Mouse (Mus musculus) embryonic fibroblast, embryonic 13.5 days (primary cell): ENCODE results near the gene Ttyh2. TPM values are rescaled to one million over a fixed set of nuclear protein-coding genes. Genes with fewer than 3 reads are reported as not detected.

Experiments
- H3K27ac ChIP-seq: 2 replicates; pipeline ENCODE4 v1.5.1; 2012; ENCODE audit warnings: low read length, control low read depth, inconsistent platforms; ENCODE audit not compliant: insufficient read depth
- H3K4me1 ChIP-seq: 2 replicates; pipeline ENCODE4 v1.6.1; 2011; ENCODE audit warnings: low read length; ENCODE audit not compliant: control insufficient read depth, insufficient read depth
- H3K4me3 ChIP-seq: 2 replicates; pipeline ENCODE4 v1.5.1; 2011; ENCODE audit warnings: mild to moderate bottlenecking, control low read depth, low read length; ENCODE audit not compliant: insufficient read depth
- CTCF ChIP-seq: IDR thresholded peaks from 2 replicates; pipeline ENCODE4 v1.5.1; 2011; ENCODE audit warnings: mild to moderate bottlenecking, control low read depth, low read length, moderate library complexity, borderline replicate concordance; ENCODE audit not compliant: insufficient read depth
- POLR2A ChIP-seq: IDR thresholded peaks from 2 replicates; pipeline ENCODE4 v1.6.1; 2011; ENCODE audit warnings: low read depth, mild to moderate bottlenecking, control low read depth, low read length, moderate library complexity
- polyA plus RNA-seq: library from polyadenylated mRNA; stranded (reverse); fragments of >200 nt; gene quantifications from 2 replicates; pipeline ENCODE4 v1.2.4, GENCODE M21; 2011; ENCODE audit warnings: low read depth; ENCODE audit not compliant: missing spikeins, insufficient read length

The Ttyh2 gene
- polyA plus RNA-seq, result 26.9 and 28.0 TPM in 2 replicates

DNA sequence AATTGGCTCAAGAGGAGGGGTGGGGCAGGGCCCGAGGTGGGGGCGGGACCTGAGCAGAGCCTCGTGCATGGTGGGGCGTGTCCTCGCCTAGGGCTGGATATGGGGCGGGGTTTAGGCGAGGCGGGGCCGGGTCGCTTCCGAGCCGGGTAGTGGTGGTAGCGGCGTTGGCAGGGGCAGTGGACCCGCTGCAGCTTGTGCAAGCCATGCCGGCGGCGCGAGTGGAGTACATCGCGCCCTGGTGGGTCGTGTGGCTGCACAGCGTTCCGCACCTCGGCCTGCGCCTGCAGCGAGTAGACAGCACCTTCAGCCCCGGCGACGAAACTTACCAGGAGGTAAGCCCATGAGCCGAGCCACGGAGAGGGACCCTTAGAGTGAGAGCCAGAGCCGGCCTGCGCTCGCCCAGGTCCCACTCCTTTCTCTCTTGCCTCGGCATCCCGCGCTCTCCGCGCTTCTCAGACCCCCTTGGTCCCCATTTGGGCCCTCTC, at the start of gene Ttyh2:
Gene Ttyh2 (plus strand): TSS at position 91 of the 485 bp plus-strand sequence.
- Histone ChIP-seq H3K4me1 (peaks cover 10% of the 10 kb centered on the region), H3K4me3 (peak within 1 kb of the TSS; percentile 88), H3K27ac (peak within 1 kb of the TSS; percentile 66)
- TF ChIP-seq POLR2A (peak; percentile 98), CTCF (no peak)

DNA sequence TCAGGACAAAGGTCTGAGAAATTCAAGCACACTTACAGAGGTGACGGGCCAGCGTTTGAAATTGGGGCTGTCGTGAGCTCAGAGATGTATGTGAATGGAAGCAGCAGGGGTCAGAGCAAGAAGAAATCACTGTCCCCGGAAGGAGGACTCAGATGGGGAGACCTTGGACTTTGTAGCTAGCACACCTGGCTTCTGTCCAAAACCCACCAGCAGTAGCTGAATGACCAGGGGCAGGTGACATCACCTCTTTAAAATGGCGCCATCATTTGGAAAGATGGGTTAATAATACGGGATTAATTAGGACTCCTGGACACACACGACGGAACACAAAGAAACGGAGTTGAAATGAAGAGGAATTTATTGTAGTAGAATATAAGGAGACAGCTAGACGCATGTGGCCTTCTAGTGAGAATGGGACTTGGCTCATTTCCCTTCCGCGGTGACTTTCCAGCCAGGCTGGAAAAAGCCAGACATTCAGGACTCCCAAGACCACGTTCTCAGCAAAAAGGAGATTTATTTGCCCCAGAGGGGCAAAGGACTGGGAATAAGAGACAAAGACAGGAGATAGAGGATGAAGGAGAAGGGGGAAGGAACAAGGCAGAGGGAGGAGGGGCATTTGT, 49.0 kb upstream of the Ttyh2 start:
- H3K27ac ChIP-seq, result no peak overlapping the region
- no peak overlapping the region for H3K4me3 ChIP-seq
- no peak for TF ChIP-seq CTCF
- TF ChIP-seq POLR2A, result no peak
- no peaks in the 10 kb centered on the region for H3K4me1 ChIP-seq

DNA sequence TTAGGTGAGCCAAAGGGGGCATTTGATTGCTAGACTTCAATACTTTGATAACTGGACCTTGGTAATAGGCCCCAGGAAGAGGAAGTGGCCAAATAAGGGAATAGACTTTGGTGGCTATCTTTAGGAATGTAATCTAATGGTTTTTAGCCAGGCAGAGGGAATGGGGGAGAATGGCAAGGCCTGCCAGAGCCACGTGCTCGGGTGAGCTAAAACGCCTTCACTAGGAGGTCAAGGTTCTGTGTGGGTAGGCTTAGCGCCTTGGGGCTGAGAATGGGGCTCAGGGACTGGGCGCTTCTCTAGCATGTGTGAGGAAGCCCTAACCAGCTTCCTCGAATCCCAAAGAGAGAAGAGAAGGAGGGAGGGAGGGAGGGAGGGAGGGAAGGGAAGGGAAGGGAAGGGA, 48.2 kb upstream of the Ttyh2 start:
- Histone ChIP-seq H3K4me1 (no peaks in the 10 kb centered on the region), H3K27ac (no peak overlapping the region), H3K4me3 (no peak overlapping the region)
- TF ChIP-seq POLR2A, result no peak
- no peak for TF ChIP-seq CTCF

DNA sequence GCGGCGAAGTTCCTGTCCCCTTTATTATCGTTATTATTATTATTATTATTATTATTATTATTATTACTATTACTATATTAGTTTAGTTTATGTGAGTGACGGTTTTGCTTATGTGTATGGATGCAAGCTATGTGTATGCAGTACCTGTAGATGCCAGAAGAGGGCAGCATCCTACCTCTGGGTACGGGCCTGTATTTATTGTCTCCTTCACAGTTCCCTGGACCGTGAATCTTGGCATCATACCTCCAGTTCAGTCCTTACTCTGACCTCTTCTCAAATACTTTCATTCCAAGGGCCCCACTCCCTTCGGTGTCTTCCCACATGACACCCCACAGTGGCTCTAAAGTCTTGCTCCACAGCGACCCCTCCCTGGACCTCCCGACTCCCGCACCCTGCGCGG, 47.2 kb upstream of the Ttyh2 start:
- no peak overlapping the region for H3K27ac ChIP-seq
- no peaks in the 10 kb centered on the region for H3K4me1 ChIP-seq
- no peak overlapping the region for H3K4me3 ChIP-seq
- TF ChIP-seq CTCF, result no peak
- no peak for TF ChIP-seq POLR2A

DNA sequence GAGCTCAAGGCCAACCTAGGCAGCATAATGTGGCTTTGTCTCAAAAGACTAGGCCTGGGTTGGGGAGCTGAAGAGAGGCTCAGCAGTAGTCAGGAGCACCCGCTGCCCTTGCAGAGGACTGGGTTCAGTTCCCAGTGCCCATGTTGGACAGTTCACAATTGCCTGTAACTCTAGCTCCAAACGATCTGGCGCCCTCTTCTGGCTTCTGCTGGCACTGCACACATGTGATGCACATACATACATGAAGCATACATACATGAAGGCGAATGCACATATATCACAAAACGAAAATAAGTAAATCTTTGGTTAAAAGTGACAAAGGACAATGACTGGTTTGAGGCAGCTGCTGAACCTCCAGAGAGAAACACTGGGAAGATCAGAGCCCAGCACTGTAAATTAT, 45.2 kb upstream of the Ttyh2 start:
- TF ChIP-seq POLR2A, result no peak
- no peak for TF ChIP-seq CTCF
- Histone ChIP-seq H3K4me3 (no peak overlapping the region), H3K27ac (no peak overlapping the region), H3K4me1 (no peaks in the 10 kb centered on the region)

DNA sequence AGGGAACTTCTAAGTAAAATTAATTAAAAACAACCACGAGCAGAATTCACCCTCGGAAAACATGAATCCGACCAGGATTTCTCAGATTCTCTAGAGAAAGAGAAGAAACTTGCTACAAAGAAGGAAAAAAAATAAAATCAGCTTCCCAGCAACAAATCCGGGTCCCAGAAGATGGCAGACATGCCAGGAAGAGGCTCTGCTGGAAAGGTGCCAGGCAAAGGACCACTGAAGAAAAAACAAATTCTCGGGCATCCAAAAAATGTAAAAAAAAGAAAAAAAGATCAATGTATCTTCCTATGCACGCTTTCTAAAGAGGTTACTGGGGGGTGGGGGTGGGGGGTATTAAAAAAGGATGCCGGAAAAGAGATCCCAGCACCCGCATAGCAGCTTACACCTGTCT, 43.0 kb upstream of the Ttyh2 start:
- no peak for TF ChIP-seq CTCF
- no peak for TF ChIP-seq POLR2A
- Histone ChIP-seq H3K4me1 (no peaks in the 10 kb centered on the region), H3K4me3 (no peak overlapping the region), H3K27ac (no peak overlapping the region)

DNA sequence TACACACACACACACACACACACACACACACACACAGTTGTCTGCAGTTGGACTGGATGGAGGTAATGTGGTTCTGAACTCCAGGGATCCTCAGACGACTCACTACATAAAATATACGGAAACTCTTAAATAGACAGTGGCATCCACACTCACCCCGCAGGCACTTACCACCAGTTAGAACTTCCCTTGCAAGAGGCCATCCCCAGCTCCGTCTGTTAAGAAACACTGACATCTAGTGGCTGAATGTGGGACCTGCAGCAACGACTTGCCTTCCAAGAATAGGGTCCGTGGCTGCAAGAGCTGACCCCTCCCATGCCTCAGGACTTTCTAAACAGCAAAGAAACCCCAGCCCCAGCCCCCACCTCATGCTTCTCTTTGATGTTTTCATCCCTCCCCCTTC, 38.9 kb upstream of the Ttyh2 start:
- Histone ChIP-seq H3K27ac (no peak overlapping the region), H3K4me3 (no peak overlapping the region), H3K4me1 (no peaks in the 10 kb centered on the region)
- TF ChIP-seq CTCF, result peak; percentile 83
- no peak for TF ChIP-seq POLR2A

DNA sequence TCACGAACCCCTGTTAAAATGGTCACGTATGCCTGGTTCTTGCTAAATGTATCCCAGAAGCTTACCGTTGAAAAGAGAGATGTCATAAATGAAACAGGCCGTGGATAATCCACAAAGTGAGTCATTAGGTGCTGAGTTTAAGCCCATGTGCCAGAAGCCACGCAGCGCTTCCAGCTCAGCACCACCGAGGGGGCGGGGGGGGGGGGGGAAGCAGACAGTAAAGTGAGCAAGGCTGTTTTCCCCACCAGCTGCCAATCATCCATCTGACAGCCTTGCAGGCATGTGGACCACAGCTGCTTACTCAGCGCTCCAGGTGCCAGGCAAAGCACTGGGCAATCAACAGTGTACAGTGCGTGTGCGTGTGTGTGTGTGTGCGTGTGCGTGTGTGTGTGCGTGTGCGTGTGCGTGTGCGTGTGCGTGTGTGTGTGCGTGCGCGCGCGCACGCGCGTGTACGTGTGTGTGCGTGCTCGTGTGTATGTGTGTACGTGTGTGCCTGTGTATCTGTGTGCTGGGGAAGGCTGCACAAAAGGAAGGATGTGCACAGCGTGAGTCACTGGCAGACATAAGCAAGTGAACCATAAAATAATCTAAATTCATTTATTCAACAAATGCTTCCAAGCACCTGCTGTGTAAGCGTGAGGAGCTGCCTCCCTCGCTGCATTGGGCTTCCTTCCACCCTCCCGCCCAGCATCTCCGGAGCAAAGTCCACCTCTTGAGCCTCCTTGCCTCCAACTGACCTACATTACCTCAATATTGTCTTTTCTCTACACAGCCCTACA, 38.3 kb upstream of the Ttyh2 start:
- TF ChIP-seq CTCF, result no peak
- TF ChIP-seq POLR2A, result no peak
- H3K27ac ChIP-seq, result no peak overlapping the region
- no peak overlapping the region for H3K4me3 ChIP-seq
- H3K4me1 ChIP-seq, result no peaks in the 10 kb centered on the region

DNA sequence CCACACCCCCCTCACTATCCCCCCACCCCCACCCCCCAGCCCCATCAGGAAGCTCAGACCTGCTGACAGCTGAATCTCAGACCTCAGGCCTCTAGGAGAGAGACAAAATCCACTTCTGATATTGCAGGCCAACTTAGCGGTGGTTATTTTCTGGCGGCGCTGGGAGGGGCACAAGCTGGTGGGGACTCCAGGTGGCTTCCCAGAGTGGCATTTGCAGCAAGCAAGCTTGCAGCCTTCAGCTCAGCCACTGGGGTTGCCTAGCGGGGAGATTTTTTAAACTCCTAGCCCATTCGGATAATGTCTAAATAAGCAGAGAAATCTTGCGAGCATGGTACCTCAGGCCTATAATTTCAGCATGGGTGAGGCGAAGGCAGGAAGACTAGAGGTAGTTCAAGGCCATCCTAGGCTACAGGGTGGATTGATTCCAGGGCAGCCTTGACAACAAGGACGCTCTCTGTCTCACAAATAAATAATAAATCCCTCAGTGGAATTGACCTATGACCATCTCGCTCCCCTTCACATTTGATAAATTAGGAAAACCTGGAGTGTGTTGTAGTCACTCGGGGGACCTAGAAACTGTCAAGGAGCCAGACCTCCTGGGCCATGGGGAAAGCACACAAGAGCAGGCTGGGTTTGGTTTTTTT, 36.5 kb upstream of the Ttyh2 start:
- no peak overlapping the region for H3K27ac ChIP-seq
- no peak for TF ChIP-seq CTCF
- no peak for TF ChIP-seq POLR2A
- no peak overlapping the region for H3K4me3 ChIP-seq
- no peaks in the 10 kb centered on the region for H3K4me1 ChIP-seq
